Mouse (Mus musculus): ENCODE data around the gene Ctdsp2.

The Ctdsp2 gene

GRCm38 (mm10) chr10:127048608-127049394 lies 70.3 kb downstream of the Ctdsp2 start:
- DNase-seq = no peak
